Mouse (Mus musculus): ENCODE results near the gene Parp16. TPM values are rescaled to one million over a fixed set of nuclear protein-coding genes. Genes with fewer than 3 reads are reported as not detected.
"Not testable (repeated sequence)": the region's sequence is repeated elsewhere in the genome, so short reads cannot be mapped to it uniquely, and the experiment has no call there.

Gene Parp16
- polyA plus RNA-seq, 1 experiment from 2014 or later = 6.9 TPM

DNA sequence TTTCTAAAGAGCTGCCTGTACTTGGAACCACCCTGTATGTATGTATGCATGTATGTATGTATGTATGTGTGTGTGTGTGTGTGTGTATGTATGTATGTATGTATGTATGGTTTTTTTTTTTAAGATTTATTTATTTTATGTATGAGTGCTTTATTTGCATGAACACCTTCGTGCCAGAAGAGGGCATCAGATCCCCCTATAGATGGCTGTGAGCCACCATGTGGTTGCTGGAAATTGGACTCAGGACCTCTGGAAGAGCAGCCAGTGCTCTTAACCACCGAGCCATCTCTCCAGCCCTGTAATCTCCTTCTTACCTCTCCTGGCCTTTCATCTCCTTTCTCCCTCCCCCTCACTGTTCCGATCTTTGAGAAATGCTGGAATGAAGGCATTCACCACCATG is 25.2 kb downstream of the Parp16 start:
- H3K27ac ChIP-seq (replicated peaks; ENCODE audit: low read depth, low read length); H3K4me3 ChIP-seq (ENCODE audit: low read depth, low read length): not testable (repeated sequence)
- WGBS = 32% methylated on average over 3 of the region's 3 CpGs

DNA sequence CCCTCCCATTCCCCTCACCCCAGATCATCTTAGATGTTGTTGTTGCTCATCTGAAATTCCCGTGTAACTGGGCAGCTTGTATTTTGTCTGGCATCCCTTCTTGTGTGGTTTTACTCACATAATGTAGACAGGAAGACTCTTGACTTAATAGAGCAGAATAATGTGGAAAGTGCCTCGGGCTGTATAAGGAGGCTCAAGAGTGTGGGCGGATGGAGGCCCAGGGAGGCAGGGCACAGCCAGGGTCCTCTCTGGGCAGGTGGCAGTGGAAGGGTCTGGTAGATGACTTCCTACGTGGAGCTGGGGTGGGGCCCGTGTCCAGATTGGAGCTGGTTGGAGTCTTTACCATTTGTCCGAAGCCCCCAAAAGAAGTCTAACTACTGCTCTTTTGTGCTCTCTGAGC is 28.8 kb downstream of the Parp16 start:
- 73% methylated on average over 6 of the region's 6 CpGs for WGBS

More for the DNA sequence above, 25.2 kb downstream of the Parp16 start:
- H3K9me3 ChIP-seq (ENCODE audit: control insufficient read depth, low read length); ATAC-seq (ENCODE audit: low read depth); DNase-seq (ENCODE audit: low spot score); H3K9ac ChIP-seq (ENCODE audit: low read depth, low read length); H3K36me3 ChIP-seq (ENCODE audit: control insufficient read depth, insufficient read depth, low read length); H3K4me1 ChIP-seq (ENCODE audit: control insufficient read depth, insufficient read depth, low read length); H3K4me2 ChIP-seq (ENCODE audit: low read depth, low read length); H3K27me3 ChIP-seq (replicated peaks; ENCODE audit: control insufficient read depth, insufficient read depth, low read length): not testable (repeated sequence)

GRCm38 (mm10) chr9:65225795-65226194 is 30.6 kb downstream of the Parp16 start:
- H3K4me2 ChIP-seq (ENCODE audit: low read depth, low read length) = no peak overlapping the region
- H3K27me3 ChIP-seq (replicated peaks; ENCODE audit: control insufficient read depth, insufficient read depth, low read length) = no peaks in the 10 kb centered on the region
- H3K27ac ChIP-seq (replicated peaks; ENCODE audit: low read depth, low read length) = no peak overlapping the region
- H3K9me3 ChIP-seq (ENCODE audit: control insufficient read depth, low read length) = no peaks in the 10 kb centered on the region
- no peak overlapping the region for H3K4me3 ChIP-seq (ENCODE audit: low read depth, low read length)
- no peak overlapping the region for H3K9ac ChIP-seq (ENCODE audit: low read depth, low read length)
- 0 out of 2 replicates have a peak, but pooled peaks cover 4% of the 10 kb centered on the region for H3K36me3 ChIP-seq (ENCODE audit: control insufficient read depth, insufficient read depth, low read length)
- ATAC-seq (ENCODE audit: low read depth) (no peak), DNase-seq (ENCODE audit: low spot score) (no peak)
- 35% methylated on average over 4 of the region's 4 CpGs for WGBS
- H3K4me1 ChIP-seq (ENCODE audit: control insufficient read depth, insufficient read depth, low read length) = no peaks in the 10 kb centered on the region

More for the DNA sequence above, 28.8 kb downstream of the Parp16 start:
- no peaks in the 10 kb centered on the region for H3K4me1 ChIP-seq (ENCODE audit: control insufficient read depth, insufficient read depth, low read length)
- ATAC-seq (ENCODE audit: low read depth) = no peak
- H3K27ac ChIP-seq (replicated peaks; ENCODE audit: low read depth, low read length) = no peak overlapping the region
- H3K4me2 ChIP-seq (ENCODE audit: low read depth, low read length) = no peak overlapping the region
- no peak for DNase-seq (ENCODE audit: low spot score)
- H3K9ac ChIP-seq (ENCODE audit: low read depth, low read length) = no peak overlapping the region
- no peaks in the 10 kb centered on the region for H3K9me3 ChIP-seq (ENCODE audit: control insufficient read depth, low read length)
- no peak overlapping the region for H3K4me3 ChIP-seq (ENCODE audit: low read depth, low read length)
- H3K36me3 ChIP-seq (ENCODE audit: control insufficient read depth, insufficient read depth, low read length) = 0 out of 2 replicates have a peak, but pooled peaks cover 4% of the 10 kb centered on the region
- no peaks in the 10 kb centered on the region for H3K27me3 ChIP-seq (replicated peaks; ENCODE audit: control insufficient read depth, insufficient read depth, low read length)

GRCm38 (mm10) chr9:65230250-65230649 is 35.1 kb downstream of the Parp16 start:
- H3K27ac ChIP-seq (replicated peaks; ENCODE audit: low read depth, low read length) = no peak overlapping the region
- DNase-seq (ENCODE audit: low spot score) (no peak), ATAC-seq (ENCODE audit: low read depth) (no peak)
- H3K4me1 ChIP-seq (ENCODE audit: control insufficient read depth, insufficient read depth, low read length) = no peaks in the 10 kb centered on the region
- no peaks in the 10 kb centered on the region for H3K27me3 ChIP-seq (replicated peaks; ENCODE audit: control insufficient read depth, insufficient read depth, low read length)
- no peak overlapping the region for H3K9ac ChIP-seq (ENCODE audit: low read depth, low read length)
- 0 out of 2 replicates have a peak, but pooled peaks cover 4% of the 10 kb centered on the region for H3K36me3 ChIP-seq (ENCODE audit: control insufficient read depth, insufficient read depth, low read length)
- WGBS = 80% methylated on average over 6 of the region's 6 CpGs
- no peak overlapping the region for H3K4me3 ChIP-seq (ENCODE audit: low read depth, low read length)
- H3K4me2 ChIP-seq (ENCODE audit: low read depth, low read length) = no peak overlapping the region
- H3K9me3 ChIP-seq (ENCODE audit: control insufficient read depth, low read length) = no peaks in the 10 kb centered on the region

DNA sequence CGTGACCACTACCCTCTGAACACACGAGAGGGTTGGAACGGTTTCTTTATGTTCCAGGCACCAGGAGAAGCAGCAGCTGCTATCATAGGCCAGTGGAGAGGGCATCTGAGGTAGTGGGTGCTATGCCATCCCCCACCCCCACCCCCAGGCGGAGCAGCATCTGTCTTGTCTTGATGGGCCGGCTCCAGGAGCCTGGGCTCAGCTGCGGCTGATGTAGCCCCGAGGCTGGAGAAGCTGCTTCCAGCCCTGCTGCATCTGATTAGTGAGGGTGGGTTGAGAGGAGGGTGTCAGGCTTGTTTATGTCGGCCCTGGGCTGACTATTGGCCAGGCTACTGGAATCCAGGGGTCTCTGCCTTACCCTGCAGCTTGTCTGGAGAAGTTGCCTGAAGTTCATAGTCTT is 36.1 kb downstream of the Parp16 start:
- no peak for DNase-seq (ENCODE audit: low spot score)
- no peaks in the 10 kb centered on the region for H3K4me1 ChIP-seq (ENCODE audit: control insufficient read depth, insufficient read depth, low read length)
- no peak overlapping the region for H3K4me2 ChIP-seq (ENCODE audit: low read depth, low read length)
- H3K9me3 ChIP-seq (ENCODE audit: control insufficient read depth, low read length) = no peaks in the 10 kb centered on the region
- no peak overlapping the region for H3K27ac ChIP-seq (replicated peaks; ENCODE audit: low read depth, low read length)
- no peak overlapping the region for H3K4me3 ChIP-seq (ENCODE audit: low read depth, low read length)
- ATAC-seq (ENCODE audit: low read depth) = peak; percentile 18; the same call in 1 of the 2 replicates
- no peaks in the 10 kb centered on the region for H3K27me3 ChIP-seq (replicated peaks; ENCODE audit: control insufficient read depth, insufficient read depth, low read length)
- 0 out of 2 replicates have a peak, but pooled peaks cover 8% of the 10 kb centered on the region for H3K36me3 ChIP-seq (ENCODE audit: control insufficient read depth, insufficient read depth, low read length)
- WGBS = 37% methylated on average over 8 of the region's 8 CpGs
- no peak overlapping the region for H3K9ac ChIP-seq (ENCODE audit: low read depth, low read length)

GRCm38 (mm10) chr9:65233243-65233985 is 38.3 kb downstream of the Parp16 start:
- no peak for ATAC-seq (ENCODE audit: low read depth)
- no peak overlapping the region for H3K27ac ChIP-seq (replicated peaks; ENCODE audit: low read depth, low read length)

GRCm38 (mm10) chr9:65234734-65235133 is 39.6 kb downstream of the Parp16 start:
- Histone ChIP-seq H3K4me1 (ENCODE audit: control insufficient read depth, insufficient read depth, low read length) (no peaks in the 10 kb centered on the region), H3K9ac (ENCODE audit: low read depth, low read length) (no peak overlapping the region), H3K27me3 (replicated peaks; ENCODE audit: control insufficient read depth, insufficient read depth, low read length) (no peaks in the 10 kb centered on the region), H3K4me2 (ENCODE audit: low read depth, low read length) (no peak overlapping the region), H3K36me3 (ENCODE audit: control insufficient read depth, insufficient read depth, low read length) (0 out of 2 replicates have a peak, but pooled peaks cover 7% of the 10 kb centered on the region), H3K27ac (replicated peaks; ENCODE audit: low read depth, low read length) (no peak overlapping the region), H3K9me3 (ENCODE audit: control insufficient read depth, low read length) (no peaks in the 10 kb centered on the region), H3K4me3 (ENCODE audit: low read depth, low read length) (no peak overlapping the region)
- no peak for ATAC-seq (ENCODE audit: low read depth)
- no peak for DNase-seq (ENCODE audit: low spot score)
- WGBS = 80% methylated on average over 3 of the region's 3 CpGs

More at GRCm38 (mm10) chr9:65233243-65233985, 38.3 kb downstream of the Parp16 start:
- H3K4me1 ChIP-seq (ENCODE audit: control insufficient read depth, insufficient read depth, low read length) = no peaks in the 10 kb centered on the region
- H3K4me3 ChIP-seq (ENCODE audit: low read depth, low read length) = no peak overlapping the region
- no peaks in the 10 kb centered on the region for H3K9me3 ChIP-seq (ENCODE audit: control insufficient read depth, low read length)
- WGBS = 81% methylated on average over 9 of the region's 9 CpGs
- DNase-seq (ENCODE audit: low spot score) = no peak
- 0 out of 2 replicates have a peak, but pooled peaks cover 7% of the 10 kb centered on the region for H3K36me3 ChIP-seq (ENCODE audit: control insufficient read depth, insufficient read depth, low read length)
- no peak overlapping the region for H3K4me2 ChIP-seq (ENCODE audit: low read depth, low read length)
- no peaks in the 10 kb centered on the region for H3K27me3 ChIP-seq (replicated peaks; ENCODE audit: control insufficient read depth, insufficient read depth, low read length)
- H3K9ac ChIP-seq (ENCODE audit: low read depth, low read length) = no peak overlapping the region

DNA sequence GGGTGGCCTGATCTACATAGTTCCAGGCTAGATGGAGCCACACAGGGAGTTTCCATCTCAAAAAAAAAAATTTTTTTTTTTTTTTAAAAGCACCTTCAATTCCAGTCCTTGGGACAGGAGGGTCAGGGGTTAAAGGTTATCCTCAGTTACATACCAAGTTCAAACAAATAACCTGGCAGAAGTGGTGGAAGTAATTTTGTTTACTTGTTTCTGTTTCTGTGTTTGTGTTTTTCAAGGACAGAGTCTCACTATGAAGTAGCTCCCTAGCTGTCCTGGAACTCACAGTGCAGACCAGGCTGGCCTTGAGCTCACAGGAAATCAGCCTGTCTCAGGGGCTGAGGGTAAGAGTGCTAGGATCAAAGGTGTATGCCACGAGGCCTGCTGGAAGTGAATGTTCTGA is 40.4 kb downstream of the Parp16 start:
- no peak overlapping the region for H3K27ac ChIP-seq (replicated peaks; ENCODE audit: low read depth, low read length)
- 0 out of 2 replicates have a peak, but pooled peaks cover 7% of the 10 kb centered on the region for H3K36me3 ChIP-seq (ENCODE audit: control insufficient read depth, insufficient read depth, low read length)
- H3K4me1 ChIP-seq (ENCODE audit: control insufficient read depth, insufficient read depth, low read length) = no peaks in the 10 kb centered on the region
- no peak overlapping the region for H3K4me2 ChIP-seq (ENCODE audit: low read depth, low read length)
- ATAC-seq (ENCODE audit: low read depth) (no peak), DNase-seq (ENCODE audit: low spot score) (no peak)
- no peak overlapping the region for H3K9ac ChIP-seq (ENCODE audit: low read depth, low read length)
- no peaks in the 10 kb centered on the region for H3K27me3 ChIP-seq (replicated peaks; ENCODE audit: control insufficient read depth, insufficient read depth, low read length)
- H3K4me3 ChIP-seq (ENCODE audit: low read depth, low read length) = no peak overlapping the region
- WGBS = 30% methylated on average over 1 of the region's 1 CpGs
- H3K9me3 ChIP-seq (ENCODE audit: control insufficient read depth, low read length) = no peaks in the 10 kb centered on the region

DNA sequence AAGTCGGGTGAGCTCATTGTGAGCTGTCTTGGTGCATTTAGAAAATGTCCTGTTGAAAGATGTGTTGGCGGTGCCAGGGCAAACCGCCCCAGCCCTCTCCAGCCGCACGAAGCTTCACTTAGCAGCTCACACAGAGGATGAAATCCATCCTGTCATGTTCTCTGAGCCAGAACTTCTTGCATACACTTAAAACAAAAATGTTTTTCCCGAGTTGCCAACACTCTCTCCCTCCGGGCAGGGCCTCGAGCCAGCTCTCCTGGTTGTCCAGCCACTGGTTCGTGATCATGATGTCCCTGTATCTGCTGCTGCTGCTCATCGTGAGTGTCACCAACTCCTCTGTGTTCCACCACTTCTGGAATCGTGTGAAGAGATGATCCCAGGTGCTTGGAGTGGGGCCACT is 42.5 kb downstream of the Parp16 start:
- H3K4me1 ChIP-seq (ENCODE audit: control insufficient read depth, insufficient read depth, low read length) = no peaks in the 10 kb centered on the region
- no peak for ATAC-seq (ENCODE audit: low read depth)
- H3K36me3 ChIP-seq (ENCODE audit: control insufficient read depth, insufficient read depth, low read length) = 0 out of 2 replicates have a peak, but pooled peaks cover 7% of the 10 kb centered on the region
- H3K27ac ChIP-seq (replicated peaks; ENCODE audit: low read depth, low read length) = no peak overlapping the region
- no peaks in the 10 kb centered on the region for H3K9me3 ChIP-seq (ENCODE audit: control insufficient read depth, low read length)
- H3K27me3 ChIP-seq (replicated peaks; ENCODE audit: control insufficient read depth, insufficient read depth, low read length) = no peaks in the 10 kb centered on the region
- no peak overlapping the region for H3K4me3 ChIP-seq (ENCODE audit: low read depth, low read length)
- H3K9ac ChIP-seq (ENCODE audit: low read depth, low read length) = no peak overlapping the region
- DNase-seq (ENCODE audit: low spot score) = no peak
- WGBS = 72% methylated on average over 11 of the region's 11 CpGs
- no peak overlapping the region for H3K4me2 ChIP-seq (ENCODE audit: low read depth, low read length)

All from embryonic facial prominence, embryonic 14.5 days (tissue).